Mouse (Mus musculus): ENCODE results near the gene Clstn2.

- TF ChIP-seq CTCF (IDR thresholded peaks at IDR 0.05; ENCODE audit: low read depth): no peak
- TF ChIP-seq EP300 (IDR thresholded peaks at IDR 0.05; ENCODE audit: low read depth): no peak
Measured at GRCm38 (mm10) chr9:97514639-97515038, 518.3 kb downstream of the Clstn2 start.

All from heart, postnatal 0 days (tissue).